7 mouse cellular contexts compared by ENCODE assay signal in genomic region chr3:97879222-97879621, GRCm38 (mm10). TPM values are rescaled to one million over a fixed set of nuclear protein-coding genes. Genes with fewer than 3 reads are reported as not detected.
DNase-seq lines count a peak whose midpoint lies in the region.

No protein-coding gene starts in this region.

- peak; percentile 82 for DNase-seq in CD4-positive, CD25-positive, alpha-beta regulatory T cell, adult 2 months (ENCODE audit: low read depth, low spot score)
- peak; percentile 38 for DNase-seq in MN1 (ENCODE audit: low spot score)
- peak; percentile 75 for DNase-seq in cerebellum, adult 9-10 months
- DNase-seq in gastrocnemius, postnatal 4 days (ENCODE audit: low spot score in 2 of 2): peak; percentile 74 to 81
- peak; percentile 83 to 86 for DNase-seq in layer of hippocampus, postnatal 10 days (ENCODE audit: low spot score in 2 of 2)
- peak; percentile 60 to 83 for DNase-seq in lung, postnatal 4 days
- peak; percentile 33 to 76 for DNase-seq in spleen, adult 18-20 months

RNA-seq across cellular contexts. Expression of gene Pde4dip, which starts 9.3 kb away (rescaled TPM):
- total RNA-seq in gastrocnemius, postnatal 4 days (2021): 1,000 to 10,000 TPM; 1,016 to 1,021 TPM
- total RNA-seq in layer of hippocampus, postnatal 10 days (2021): 100 to 1,000 TPM; 221 to 232 TPM

RNA-seq across cellular contexts. Expression of gene Sec22b, which starts 21.8 kb away (rescaled TPM):
- 10 to 100 TPM; 54.6 to 65.0 TPM for total RNA-seq in gastrocnemius, postnatal 4 days (2021)
- 10 to 100 TPM; 60.9 to 66.3 TPM for total RNA-seq in layer of hippocampus, postnatal 10 days (2021)

Comparison
In these comparisons a context has a peak if more than half of its experiments do, and no peak if none do; other contexts are left out.
1. Peak in every context shown above with its lines: DNase-seq.
2. RNA of gene Pde4dip, which starts 9.3 kb away (total RNA-seq): 1,016 to 1,021 TPM in gastrocnemius, postnatal 4 days; 221 to 232 TPM in layer of hippocampus, postnatal 10 days; every median in the first group is over 4 times any median in the second.